Mouse (Mus musculus): ENCODE measurements around the gene Dand5. TPM values are rescaled to one million over a fixed set of nuclear protein-coding genes. Genes with fewer than 3 reads are reported as not detected.

The Dand5 gene
- polyA plus RNA-seq, 1 experiment from 2014 or later: 6.2 TPM

DNA sequence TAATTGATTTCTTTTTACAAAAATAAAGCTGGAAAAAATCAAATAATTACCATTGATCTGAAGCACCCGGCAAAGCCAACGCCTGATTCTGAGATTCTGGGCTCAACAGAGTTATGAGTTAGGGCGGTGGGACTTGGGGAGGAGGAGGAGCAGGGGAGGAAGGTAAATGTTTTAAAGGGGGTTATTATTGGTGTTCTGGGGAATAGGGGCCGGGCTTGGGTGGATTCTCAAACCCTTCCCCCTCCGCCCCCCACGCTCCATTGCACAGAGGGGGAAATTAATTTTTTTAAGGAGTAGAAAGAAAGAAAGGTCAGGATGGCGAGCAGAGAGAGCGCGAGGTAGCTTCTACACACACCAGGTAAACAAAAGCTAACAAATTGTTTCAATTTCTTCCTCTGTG, 49.3 kb downstream of the Dand5 start:
- no peak overlapping the region for H3K27ac ChIP-seq (ENCODE audit: poor library complexity, severe bottlenecking)
- H3K9me3 ChIP-seq (replicated peaks): no peaks in the 10 kb centered on the region
- H3K4me1 ChIP-seq (replicated peaks): peaks cover 50% of the 10 kb centered on the region
- no peaks in the 10 kb centered on the region for H3K36me3 ChIP-seq
- peaks cover 98% of the 10 kb centered on the region for H3K27me3 ChIP-seq (replicated peaks)
- no peak overlapping the region for H3K9ac ChIP-seq
- H3K4me3 ChIP-seq: peak overlapping the region; percentile 36
- H3K4me2 ChIP-seq: peak overlapping the region; percentile 66
- WGBS: 5% methylated on average over 9 of the region's 9 CpGs
- no peak for ATAC-seq (ENCODE audit: insufficient number of reproducible peaks, low FRiP score)

DNA sequence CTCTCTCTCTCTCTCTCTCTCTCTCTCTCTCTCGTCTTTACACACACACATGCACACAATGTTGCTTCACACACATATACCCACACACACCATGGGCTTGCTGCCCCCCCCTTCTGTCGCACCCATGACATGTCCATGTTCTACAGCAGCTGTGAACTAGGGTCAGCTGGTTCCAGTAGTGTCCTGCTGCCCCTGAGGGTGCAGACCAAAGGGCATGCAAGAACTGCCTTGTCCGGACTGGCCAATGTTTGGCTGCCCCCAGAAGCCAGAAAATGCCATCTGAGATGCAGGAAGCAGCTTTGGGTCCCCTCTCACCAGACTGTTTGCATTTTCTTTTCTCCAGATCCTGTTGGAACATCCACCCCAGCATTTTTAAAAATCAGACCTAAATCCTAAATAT, 50.0 kb downstream of the Dand5 start:
- Histone ChIP-seq H3K4me1 (replicated peaks) (peaks cover 50% of the 10 kb centered on the region), H3K27ac (ENCODE audit: poor library complexity, severe bottlenecking) (no peak overlapping the region), H3K9me3 (replicated peaks) (no peaks in the 10 kb centered on the region), H3K36me3 (no peaks in the 10 kb centered on the region), H3K4me3 (peak overlapping the region; percentile 16; the same call in 1 of the 2 replicates), H3K9ac (no peak overlapping the region), H3K27me3 (replicated peaks) (peaks cover 96% of the 10 kb centered on the region), H3K4me2 (peak overlapping the region; percentile 47; the same call in 1 of the 2 replicates)
- ATAC-seq (ENCODE audit: insufficient number of reproducible peaks, low FRiP score): no peak
- 3% methylated on average over 2 of the region's 3 CpGs for WGBS

DNA sequence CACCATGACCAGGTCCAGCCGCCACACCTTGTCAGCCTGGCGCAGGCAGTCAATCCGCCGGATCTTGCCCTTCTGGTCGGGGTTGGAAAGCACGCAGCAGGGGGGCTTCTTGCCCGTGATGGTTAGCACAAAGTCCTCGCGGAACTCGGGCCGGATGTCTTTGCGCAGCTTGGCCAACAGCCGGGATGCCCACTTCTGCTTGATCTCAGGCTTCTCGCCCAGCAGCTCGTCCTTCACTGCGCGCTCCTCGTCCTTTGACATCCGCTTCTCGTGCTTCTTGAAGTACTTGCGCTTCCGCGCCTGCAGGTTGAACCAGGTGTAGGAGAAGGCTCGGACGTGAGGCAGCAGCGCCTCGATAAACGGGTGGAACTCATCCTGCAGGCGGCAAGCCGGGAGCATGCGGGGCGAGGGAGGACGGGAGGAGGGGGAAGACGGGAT, 50.7 kb downstream of the Dand5 start:
- H3K27me3 ChIP-seq (replicated peaks): peaks cover 95% of the 10 kb centered on the region
- 8% methylated on average over 34 of the region's 34 CpGs for WGBS

DNA sequence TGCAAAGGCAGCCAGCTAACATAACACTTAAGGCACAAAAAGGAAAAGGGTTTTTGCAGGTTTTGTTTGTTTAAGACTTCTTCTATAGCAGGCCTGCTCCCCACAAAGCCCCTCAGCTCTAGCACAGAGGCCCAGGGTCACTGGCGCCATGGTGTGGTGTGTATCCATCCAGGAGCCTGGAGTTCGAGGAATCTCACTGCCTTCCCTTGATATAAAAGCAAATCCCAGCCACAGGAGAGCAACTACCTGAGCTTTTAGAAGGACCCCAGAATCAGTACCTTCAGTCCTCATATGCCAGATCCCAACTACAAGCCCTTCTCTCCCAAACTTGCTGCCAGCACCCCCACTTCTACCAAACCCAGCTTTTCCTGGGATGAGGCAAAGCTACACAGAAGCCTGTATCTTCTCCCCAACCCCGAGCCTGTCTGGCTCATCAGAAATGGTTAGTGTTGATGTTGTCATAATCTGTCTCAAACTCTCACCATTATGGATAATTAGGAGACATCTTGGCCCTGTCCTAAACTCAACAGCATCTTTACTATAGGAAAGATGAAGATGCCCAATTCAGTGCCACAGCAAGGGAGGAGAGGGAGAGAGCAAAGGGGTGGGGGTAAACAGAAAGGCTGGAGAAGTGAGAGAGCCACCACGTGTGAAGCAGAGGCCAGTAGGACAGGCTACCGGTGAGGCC, 51.5 kb downstream of the Dand5 start:
- Histone ChIP-seq H3K27me3 (replicated peaks) (peaks cover 95% of the 10 kb centered on the region), H3K4me2 (no peak overlapping the region)

More for the DNA sequence above, 50.7 kb downstream of the Dand5 start:
- no peaks in the 10 kb centered on the region for H3K36me3 ChIP-seq
- H3K4me3 ChIP-seq: peak overlapping the region; percentile 16
- H3K4me2 ChIP-seq: peak overlapping the region; percentile 47
- H3K9ac ChIP-seq: no peak overlapping the region
- H3K27ac ChIP-seq (ENCODE audit: poor library complexity, severe bottlenecking): no peak overlapping the region
- ATAC-seq (ENCODE audit: insufficient number of reproducible peaks, low FRiP score): no peak
- H3K4me1 ChIP-seq (replicated peaks): peaks cover 50% of the 10 kb centered on the region
- H3K9me3 ChIP-seq (replicated peaks): no peaks in the 10 kb centered on the region

DNA sequence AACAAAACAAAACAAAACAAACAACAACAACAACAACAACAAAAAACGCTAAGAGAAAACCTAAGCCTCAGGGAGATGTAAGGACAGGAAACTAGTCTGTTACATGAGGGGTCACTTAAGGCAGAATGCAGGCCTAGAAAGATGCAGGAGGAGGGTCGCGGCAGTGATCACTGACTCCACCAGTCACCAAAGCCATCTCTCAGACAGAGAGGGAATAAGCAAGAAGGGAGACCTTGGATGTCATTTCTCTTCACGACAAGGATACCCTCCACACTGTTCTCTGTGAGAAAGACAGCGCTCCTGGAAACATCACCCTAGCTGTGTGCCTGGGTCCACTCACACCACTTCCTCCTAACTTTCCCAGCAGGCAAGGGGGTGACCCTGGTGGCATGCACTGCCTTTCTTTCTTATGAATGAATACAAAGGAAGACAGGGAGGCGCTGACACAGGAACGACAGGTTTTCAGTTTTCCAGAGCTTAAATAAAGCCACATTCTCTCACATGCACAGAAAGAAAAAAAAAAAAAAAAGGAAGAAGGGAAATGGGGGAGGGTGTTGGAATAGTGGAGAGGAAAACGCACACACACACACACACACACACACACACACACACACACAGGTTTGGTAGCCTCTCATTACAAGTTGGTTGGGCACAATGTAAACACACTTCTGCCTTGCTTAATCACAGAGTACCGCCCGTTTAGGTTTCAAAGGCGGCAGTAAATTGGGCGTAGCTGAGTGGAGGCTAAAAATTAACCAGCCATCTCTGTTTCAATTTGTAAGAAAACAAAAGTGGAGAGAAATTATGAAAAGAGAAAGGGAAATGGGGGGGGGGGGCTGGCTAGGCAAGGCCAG, 52.3 kb downstream of the Dand5 start:
- H3K4me1 ChIP-seq (replicated peaks): peaks cover 56% of the 10 kb centered on the region
- 53% methylated on average over 12 of the region's 12 CpGs for WGBS
- no peaks in the 10 kb centered on the region for H3K9me3 ChIP-seq (replicated peaks)
- no peak overlapping the region for H3K4me3 ChIP-seq
- H3K4me2 ChIP-seq: no peak overlapping the region
- H3K36me3 ChIP-seq: no peaks in the 10 kb centered on the region
- peaks cover 91% of the 10 kb centered on the region for H3K27me3 ChIP-seq (replicated peaks)
- H3K27ac ChIP-seq (ENCODE audit: poor library complexity, severe bottlenecking): no peak overlapping the region
- ATAC-seq (ENCODE audit: insufficient number of reproducible peaks, low FRiP score): no peak
- no peak overlapping the region for H3K9ac ChIP-seq

More for the DNA sequence above, 51.5 kb downstream of the Dand5 start:
- peaks cover 58% of the 10 kb centered on the region for H3K4me1 ChIP-seq (replicated peaks)
- no peak overlapping the region for H3K9ac ChIP-seq
- no peak for ATAC-seq (ENCODE audit: insufficient number of reproducible peaks, low FRiP score)
- WGBS: 41% methylated on average over 5 of the region's 5 CpGs
- no peaks in the 10 kb centered on the region for H3K36me3 ChIP-seq
- no peak overlapping the region for H3K27ac ChIP-seq (ENCODE audit: poor library complexity, severe bottlenecking)
- H3K4me3 ChIP-seq: no peak overlapping the region
- no peaks in the 10 kb centered on the region for H3K9me3 ChIP-seq (replicated peaks)

DNA sequence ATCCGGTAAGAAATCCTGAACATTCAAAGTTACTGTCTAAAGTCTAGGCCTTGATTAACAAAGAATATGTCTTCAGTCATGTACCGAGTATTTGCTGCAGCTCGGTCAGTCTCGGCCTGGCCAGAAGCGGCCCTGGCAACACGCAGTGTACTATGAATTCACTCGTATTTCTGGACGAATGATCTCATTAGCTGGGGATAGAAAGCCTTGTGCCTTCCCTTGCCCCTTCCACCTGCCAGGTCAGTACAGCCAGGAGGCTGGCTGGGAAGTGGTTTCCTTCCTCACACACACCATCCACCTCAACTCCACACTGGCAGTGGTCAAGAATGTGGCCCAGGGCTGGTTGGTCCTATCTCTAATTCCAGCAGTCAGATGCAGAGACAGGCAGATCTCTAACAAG, 53.3 kb downstream of the Dand5 start:
- Histone ChIP-seq H3K27me3 (replicated peaks) (peaks cover 90% of the 10 kb centered on the region), H3K4me3 (no peak overlapping the region), H3K4me1 (replicated peaks) (peaks cover 45% of the 10 kb centered on the region), H3K27ac (ENCODE audit: poor library complexity, severe bottlenecking) (no peak overlapping the region), H3K9me3 (replicated peaks) (no peaks in the 10 kb centered on the region), H3K4me2 (no peak overlapping the region), H3K36me3 (no peaks in the 10 kb centered on the region), H3K9ac (no peak overlapping the region)
- ATAC-seq (ENCODE audit: insufficient number of reproducible peaks, low FRiP score): no peak
- 89% methylated on average over 8 of the region's 8 CpGs for WGBS

DNA sequence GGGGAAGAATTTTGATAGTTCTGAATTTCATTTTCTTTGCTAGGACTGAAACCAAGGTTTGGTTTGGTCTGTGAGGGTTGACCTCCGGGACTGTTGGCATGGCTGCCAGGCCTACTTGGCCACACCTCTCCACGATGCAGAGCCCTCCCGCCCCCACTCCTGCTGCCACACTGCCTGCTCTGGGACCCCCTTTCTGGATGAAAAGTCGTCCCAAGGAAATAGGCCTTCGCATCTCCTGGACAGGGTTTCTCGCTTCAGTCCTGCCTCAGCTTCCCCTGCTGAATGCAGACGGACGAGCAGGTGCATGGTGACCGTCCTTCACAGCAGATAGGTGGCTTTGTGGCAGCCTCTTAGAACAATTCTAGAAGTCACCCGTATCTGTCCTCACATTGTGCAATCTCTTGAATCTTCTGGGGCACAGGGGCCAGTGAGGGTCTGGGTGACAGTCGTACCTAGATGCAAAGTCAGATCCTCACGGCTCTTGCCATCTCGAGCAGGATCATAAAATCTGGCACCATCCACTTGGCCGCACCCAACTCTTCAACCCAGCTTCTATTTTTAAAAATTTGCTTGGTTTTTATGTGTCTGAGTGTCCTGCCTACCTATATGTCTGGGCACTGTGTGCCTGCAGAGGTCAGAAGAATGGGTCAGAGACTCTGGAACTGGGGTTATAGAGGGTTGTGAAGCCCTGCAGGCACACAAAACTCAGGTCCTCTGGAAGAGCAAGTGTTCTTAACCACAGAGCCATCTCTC, 54.1 kb downstream of the Dand5 start:
- H3K27me3 ChIP-seq (replicated peaks): peaks cover 91% of the 10 kb centered on the region

DNA sequence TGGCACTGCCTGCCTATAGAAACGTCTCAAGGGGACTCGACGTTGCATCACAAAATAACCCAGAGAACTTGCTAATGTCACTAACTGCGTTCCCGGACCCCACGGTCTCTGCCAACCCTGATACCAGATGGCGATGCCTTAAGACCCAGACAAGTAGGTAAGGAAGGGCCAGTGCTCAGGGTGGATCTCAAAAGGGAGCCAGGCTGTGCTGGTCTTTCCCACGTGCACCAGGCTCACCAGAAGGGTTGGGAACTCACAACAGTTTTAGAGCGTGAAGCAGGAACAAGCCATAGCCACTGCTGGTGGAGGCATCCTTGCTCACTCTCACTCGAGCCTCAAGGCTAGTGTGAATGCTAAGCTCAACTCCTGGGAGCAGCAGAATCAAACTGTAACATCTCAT, 55.4 kb downstream of the Dand5 start:
- ATAC-seq (ENCODE audit: insufficient number of reproducible peaks, low FRiP score): no peak
- Histone ChIP-seq H3K4me1 (replicated peaks) (peaks cover 29% of the 10 kb centered on the region), H3K27ac (ENCODE audit: poor library complexity, severe bottlenecking) (no peak overlapping the region), H3K9ac (no peak overlapping the region), H3K4me3 (no peak overlapping the region), H3K36me3 (no peaks in the 10 kb centered on the region), H3K27me3 (replicated peaks) (peaks cover 91% of the 10 kb centered on the region), H3K9me3 (replicated peaks) (no peaks in the 10 kb centered on the region), H3K4me2 (no peak overlapping the region)
- 80% methylated on average over 10 of the region's 10 CpGs for whole genome bisulfite sequencing

More for the DNA sequence above, 54.1 kb downstream of the Dand5 start:
- Histone ChIP-seq H3K4me2 (no peak overlapping the region), H3K27ac (ENCODE audit: poor library complexity, severe bottlenecking) (no peak overlapping the region), H3K9me3 (replicated peaks) (no peaks in the 10 kb centered on the region), H3K4me3 (no peak overlapping the region), H3K9ac (no peak overlapping the region), H3K36me3 (no peaks in the 10 kb centered on the region), H3K4me1 (replicated peaks) (peaks cover 37% of the 10 kb centered on the region)
- WGBS: 83% methylated on average over 14 of the region's 14 CpGs
- ATAC-seq (ENCODE audit: insufficient number of reproducible peaks, low FRiP score): no peak

DNA sequence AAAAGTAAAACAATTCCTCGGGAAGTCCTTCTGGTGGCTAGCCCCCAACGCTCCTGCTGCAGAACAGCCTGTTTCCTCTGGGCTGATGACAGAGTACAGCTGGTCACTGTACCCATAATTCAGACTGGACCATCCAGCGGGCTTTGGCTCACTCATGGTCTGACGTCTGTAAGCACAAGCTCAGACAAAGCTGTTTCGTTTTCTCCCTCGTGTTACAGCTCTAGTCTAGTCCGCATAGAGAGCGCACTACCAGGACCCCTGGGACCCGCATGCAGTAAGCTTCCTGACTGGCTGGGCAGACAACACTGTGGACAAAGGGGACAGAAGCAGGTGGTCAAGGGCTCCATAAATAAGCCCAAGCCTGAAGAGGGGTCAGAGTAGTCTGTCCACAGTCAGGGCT, 56.2 kb downstream of the Dand5 start:
- Histone ChIP-seq H3K4me3 (no peak overlapping the region), H3K36me3 (no peaks in the 10 kb centered on the region), H3K4me1 (replicated peaks) (peaks cover 21% of the 10 kb centered on the region), H3K9ac (no peak overlapping the region), H3K4me2 (no peak overlapping the region), H3K27ac (ENCODE audit: poor library complexity, severe bottlenecking) (no peak overlapping the region), H3K27me3 (replicated peaks) (peaks cover 89% of the 10 kb centered on the region), H3K9me3 (replicated peaks) (no peaks in the 10 kb centered on the region)
- ATAC-seq (ENCODE audit: insufficient number of reproducible peaks, low FRiP score): no peak
- WGBS: 68% methylated on average over 9 of the region's 9 CpGs

DNA sequence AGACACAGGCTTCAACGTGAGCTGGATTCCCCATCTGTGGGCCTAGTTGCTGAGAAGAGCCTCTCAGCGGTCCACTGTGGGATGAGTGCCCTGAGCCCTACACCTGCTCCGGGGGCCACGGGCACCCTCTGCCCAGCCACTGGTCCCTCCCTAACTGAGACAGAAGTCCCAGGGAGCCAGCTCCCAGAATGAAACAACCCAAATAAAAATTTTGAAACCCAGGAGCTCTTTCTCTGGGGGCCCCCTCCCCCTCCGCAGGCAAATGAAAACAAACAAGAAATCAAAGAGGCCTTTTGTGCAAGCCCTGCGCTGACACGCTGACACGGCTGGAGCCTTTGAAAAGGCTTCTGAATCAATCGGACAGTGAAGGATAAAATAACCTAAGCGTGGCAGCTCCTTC, 57.0 kb downstream of the Dand5 start:
- peaks cover 81% of the 10 kb centered on the region for H3K27me3 ChIP-seq (replicated peaks)
- no peak overlapping the region for H3K4me2 ChIP-seq
- H3K9ac ChIP-seq: no peak overlapping the region
- H3K4me1 ChIP-seq (replicated peaks): peaks cover 17% of the 10 kb centered on the region
- H3K9me3 ChIP-seq (replicated peaks): no peaks in the 10 kb centered on the region
- WGBS: 40% methylated on average over 10 of the region's 10 CpGs
- no peak overlapping the region for H3K27ac ChIP-seq (ENCODE audit: poor library complexity, severe bottlenecking)
- H3K4me3 ChIP-seq: no peak overlapping the region
- ATAC-seq (ENCODE audit: insufficient number of reproducible peaks, low FRiP score): no peak
- no peaks in the 10 kb centered on the region for H3K36me3 ChIP-seq

Data from heart, embryonic 12.5 days (tissue).